Mouse (Mus musculus) thymus, postnatal 14 days (tissue): ENCODE data around the gene Pdlim7.

Experiments
- DNase-seq: peaks from one replicate; pipeline ENCODE4 v3.0.0; 2021

The Pdlim7 gene

DNA sequence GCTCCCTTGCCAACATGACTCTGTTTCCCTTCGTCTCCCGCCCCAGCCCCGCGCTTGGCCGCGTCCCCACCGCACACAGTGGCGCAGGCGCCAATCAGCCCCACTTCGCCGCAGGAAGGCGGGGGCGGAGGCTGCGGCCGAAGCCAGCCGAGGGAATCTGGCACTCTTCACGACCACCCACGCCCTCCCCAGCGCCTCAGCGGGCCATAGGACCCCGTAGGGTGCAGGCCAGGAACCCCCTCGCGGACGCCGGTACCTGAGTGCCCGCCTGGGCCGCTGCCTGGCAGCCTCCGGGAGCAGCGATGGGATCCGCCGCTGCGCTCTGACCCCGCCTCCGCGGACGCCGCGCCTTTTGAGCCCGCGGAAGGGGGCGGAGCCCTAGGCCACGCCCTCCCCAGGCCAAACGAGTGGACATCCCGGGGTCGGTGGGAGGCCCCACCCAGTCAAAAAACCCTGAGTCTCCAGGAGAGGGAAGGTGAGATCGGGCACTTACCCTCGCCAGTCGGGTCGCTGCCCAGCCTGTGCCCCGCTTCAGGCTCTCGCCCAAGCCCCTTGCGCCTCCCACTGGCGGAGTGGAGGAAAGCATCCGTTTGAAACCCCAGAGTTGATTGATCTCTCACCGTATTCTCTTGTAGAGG is at the start of gene Pdlim7:
TSS of gene Pdlim7 (minus strand) at position 566 of the 638 bp plus-strand sequence.
- peak; percentile 89 for DNase-seq

GRCm38 (mm10) chr13:55557499-55557898 is 44.0 kb upstream of the Pdlim7 start:
- no peak for DNase-seq

DNA sequence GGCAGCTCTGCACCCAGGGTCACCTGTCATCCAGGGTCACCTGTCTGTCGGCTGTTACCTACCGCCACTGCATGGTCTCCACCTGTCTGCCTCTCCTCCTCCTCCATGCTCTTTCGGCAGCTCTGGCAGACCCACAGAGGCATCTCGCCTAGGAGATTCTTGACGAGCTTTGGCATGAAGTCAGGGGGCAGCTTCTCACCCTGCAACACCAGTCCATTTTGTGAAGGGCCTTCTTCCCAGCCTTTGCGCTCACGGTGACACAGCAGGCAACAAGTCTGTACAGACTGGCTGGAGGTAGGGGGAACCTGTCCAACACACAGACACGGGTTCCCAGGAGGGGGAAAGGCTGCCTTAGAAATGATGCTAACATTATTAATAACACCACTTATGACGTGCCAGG is 42.4 kb upstream of the Pdlim7 start:
- DNase-seq = no peak

- no peak for DNase-seq
These were observed 35.6 kb upstream of the Pdlim7 start for GRCm38 (mm10) chr13:55549061-55549460.

DNA sequence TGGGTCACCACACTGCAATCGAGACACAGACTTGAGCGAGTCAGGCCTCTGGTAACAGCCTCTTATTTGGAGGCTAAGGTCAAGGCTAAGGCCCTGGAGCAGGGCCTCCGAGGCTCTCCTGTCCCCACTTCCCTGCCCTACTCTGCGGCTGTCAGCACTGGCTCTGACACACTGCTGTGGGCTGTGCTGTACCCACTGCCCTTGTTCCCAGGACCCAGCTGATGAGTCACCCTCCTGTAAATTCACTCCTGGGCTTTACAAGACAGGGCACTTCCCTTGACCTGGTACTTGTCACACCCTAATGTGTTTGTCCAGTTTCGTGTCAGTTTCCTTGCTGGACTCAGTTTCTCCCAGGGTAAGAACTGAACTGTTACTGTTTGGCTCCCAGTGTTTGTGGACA is 35.0 kb upstream of the Pdlim7 start:
- no peak for DNase-seq

- no peak for DNase-seq
These were observed 34.4 kb upstream of the Pdlim7 start for GRCm38 (mm10) chr13:55547916-55548315.

DNA sequence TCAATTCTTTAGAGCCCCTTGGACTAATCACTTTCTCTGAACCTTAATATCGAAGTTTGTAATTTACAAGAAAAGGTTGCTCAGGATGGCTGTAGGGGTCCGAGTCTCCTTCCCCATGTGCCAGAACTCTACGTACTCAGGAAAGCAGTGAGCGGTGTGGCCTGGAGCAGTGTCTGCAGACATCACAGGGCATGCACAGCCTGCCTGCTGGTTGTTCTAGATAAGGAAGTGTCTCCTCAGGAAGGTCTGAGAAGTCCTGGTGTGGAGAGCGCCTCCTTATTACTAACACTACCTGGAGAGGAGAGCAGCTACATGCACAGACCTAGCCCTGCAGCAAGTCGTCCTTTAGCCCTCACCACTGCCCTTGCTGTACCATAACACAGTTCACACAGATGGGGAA is 31.3 kb upstream of the Pdlim7 start:
- no peak for DNase-seq

DNA sequence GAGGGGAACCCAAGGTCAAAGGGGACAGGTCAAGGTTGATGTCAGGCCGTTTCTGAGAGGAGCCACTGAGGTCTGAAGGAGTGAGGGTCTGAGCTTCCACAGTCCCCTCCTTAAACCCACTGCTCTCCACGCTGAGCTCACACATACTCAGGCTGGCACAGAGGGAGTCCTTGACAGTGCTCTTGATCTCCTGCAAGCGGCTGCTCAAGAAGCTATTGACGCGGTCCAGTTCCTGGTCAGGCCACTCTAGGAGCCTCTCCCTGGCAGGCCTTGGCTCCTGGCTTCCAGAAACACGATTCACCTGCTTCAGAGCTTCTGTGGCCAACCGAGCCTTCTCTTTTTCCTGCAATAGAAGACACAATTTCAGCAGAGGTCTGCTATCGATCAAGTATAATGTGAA is 30.0 kb upstream of the Pdlim7 start:
- no peak for DNase-seq

GRCm38 (mm10) chr13:55542891-55543290 is 29.4 kb upstream of the Pdlim7 start:
- DNase-seq = no peak

GRCm38 (mm10) chr13:55540933-55541332 is 27.5 kb upstream of the Pdlim7 start:
- DNase-seq = peak; percentile 42

GRCm38 (mm10) chr13:55536194-55537175 is 23.0 kb upstream of the Pdlim7 start, which contains the start of gene Ddx41:
Gene Ddx41 (minus strand): TSS chr13:55536658.
- DNase-seq = peak; percentile 98

DNA sequence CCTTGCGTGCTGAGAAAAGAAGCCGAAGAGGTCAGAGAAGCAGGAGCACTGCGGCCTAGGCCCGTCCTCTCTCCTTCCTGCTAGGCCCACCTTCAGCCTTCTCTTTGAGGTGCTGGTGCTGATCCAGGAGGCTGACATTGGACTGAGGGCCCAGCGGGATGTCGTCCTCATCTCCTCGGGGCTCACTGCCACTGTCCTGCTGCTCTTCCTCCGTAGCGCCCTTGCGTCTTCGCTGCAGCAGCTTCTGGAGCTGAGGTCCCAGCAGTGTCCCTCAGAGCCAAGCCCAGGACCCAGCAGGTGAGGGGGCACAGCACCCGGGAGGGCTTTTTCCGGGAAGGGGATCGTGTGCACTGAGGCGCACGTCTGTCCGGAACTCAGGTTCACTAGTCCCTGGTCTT is 22.3 kb upstream of the Pdlim7 start:
- no peak for DNase-seq

- DNase-seq = no peak
These were observed 21.7 kb upstream of the Pdlim7 start for GRCm38 (mm10) chr13:55535191-55535590.

DNA sequence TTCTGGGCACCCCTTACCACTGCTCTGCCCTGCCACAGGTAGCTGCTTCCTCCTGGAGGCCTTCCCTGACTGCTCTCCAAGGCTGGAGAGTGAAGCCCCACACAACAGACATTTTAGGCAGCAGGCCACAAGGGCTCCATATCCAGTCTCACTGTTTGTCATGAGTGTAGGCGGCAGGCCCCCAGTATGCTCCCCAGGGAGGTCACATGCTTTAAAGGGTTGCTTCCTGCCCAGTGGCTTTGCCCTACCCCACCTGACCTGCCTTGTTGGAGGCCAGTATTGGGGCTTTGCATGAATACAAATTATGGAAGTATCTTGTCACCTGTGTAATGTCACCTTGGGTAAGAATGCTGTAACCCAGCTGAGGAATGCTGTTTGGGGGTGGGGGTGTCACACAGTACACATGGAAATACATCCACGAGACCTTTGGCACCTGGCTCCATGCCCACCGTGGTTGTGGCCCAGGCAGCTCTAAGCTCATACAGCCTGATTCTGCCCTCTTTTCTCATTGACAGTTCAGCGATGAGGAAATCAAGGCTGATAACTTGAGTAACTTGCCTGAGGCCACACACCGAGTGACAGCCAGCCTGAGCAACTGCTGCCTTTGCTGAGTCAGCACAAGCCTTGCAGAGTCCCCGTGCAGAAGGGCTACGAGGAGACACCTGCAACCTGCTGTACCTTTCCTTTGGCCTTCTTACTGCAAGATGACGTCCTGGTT is 15.9 kb upstream of the Pdlim7 start, which contains the start of gene Dok3:
TSS of gene Dok3 (minus strand) at position 99 of the 718 bp plus-strand sequence.
- DNase-seq = no peak

DNA sequence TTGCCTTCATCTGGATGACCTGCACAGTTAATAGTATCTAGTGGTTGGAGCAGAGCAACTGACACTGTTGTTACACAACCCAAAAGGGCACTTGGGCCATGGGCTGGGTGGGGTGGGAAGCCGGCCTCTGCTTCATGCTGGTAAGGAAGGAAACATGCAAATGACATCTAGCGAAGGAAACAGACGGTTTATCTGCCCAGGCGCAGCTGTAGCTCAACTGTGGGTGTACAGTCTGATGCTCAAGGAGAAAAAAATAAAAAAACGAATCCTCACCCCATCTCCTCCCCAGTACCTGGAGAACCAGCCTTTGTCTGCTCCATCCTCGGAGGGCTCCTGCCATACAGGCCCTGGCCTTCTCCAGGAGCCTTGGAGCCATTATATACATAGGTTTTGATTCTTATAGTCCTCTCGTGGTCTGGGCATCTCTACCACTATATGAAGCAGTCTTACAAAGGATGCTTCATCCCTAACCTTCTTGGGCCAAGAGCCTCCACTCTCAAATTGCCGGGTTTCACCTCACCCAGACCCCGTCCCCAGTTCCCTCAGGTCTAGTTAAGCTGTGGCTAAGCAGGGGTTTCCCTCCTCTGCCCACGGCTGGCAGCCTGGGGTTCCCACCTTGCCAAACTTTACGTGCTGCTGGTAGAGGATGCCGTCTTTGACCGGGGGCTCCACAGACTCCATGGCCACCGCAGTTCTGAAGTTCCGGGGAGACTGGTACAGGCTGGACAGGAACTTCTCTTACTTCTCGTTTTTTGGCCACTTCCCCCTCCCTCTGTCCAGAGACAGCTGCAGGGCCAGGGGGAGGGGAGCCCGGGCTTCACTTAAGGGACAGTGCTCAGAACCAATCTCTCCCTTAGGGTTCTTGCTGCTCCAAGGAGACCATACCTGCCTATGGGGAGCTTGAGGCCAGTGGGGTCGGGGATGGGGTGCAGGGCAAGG is 14.6 kb upstream of the Pdlim7 start:
- DNase-seq = no peak

GRCm38 (mm10) chr13:55527212-55527611 is 13.7 kb upstream of the Pdlim7 start:
- DNase-seq = no peak

DNA sequence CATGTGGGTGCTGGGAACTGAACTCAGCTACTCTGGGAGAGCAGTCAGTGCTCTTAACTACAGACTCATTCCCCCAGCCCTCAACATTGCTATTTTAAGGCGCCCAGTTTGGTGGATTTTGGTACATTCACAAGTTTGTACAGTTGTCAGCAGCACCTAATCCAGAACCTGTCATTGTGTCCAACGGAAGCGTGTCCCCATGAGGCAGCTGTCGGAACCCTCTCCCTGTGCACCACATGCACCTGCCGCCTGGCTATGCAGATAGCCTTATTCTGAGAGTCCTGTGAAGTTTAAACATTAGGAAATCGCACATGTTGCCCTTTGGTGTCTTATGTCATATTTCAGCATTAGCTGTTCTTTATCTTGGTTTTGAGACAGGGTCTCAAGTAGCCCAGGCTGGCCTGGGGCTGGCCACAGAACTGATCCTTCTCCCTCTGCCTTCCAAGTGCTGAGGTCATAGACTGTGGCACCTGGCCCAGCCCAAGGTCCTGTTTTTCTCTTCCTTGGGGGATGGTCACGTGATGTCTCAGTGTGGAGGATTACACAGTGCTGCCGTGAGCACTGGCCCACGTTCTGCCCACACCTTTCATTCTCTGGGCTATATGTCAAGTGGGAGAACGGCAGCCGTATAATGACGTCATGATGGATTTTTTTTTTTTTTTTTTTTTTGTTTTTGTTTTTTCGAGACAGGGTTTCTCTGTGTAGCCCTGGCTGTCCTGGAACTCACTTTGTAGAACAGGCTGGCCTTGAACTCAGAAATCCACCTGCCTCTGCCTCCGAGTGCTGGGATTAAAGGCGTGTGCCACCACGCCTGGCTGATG is 12.5 kb upstream of the Pdlim7 start:
- no peak for DNase-seq

DNA sequence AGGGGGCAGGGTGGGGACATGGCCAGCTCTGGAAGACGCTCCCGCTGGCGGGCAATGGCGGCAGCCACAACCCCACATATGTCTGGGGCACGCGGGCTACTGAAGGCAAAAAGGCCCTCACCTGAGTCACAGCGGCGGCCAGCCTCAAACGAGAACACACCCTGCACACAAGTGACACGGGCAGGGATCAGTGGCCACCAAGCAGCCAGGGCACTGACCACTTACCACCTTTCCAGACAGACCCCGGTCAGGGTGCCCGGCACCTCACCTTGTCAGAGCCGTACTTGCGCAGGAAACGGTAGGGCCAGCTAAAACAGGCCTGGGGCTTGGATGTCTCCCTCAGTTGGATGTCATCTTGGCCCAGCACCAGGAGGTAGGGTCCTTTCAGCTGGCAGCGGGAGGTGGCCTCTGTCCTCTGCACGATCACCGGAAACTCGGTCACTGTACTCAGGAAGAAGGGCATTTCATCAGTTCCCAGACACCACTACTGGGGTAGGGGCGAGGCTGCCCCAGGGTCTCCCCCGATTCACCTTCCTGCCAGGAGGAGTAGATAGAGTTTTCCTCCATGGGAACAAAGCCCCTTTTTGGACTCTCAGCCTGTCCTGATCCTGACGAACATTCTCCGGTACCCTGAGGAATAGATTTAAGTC is 10.6 kb upstream of the Pdlim7 start:
- no peak for DNase-seq

- no peak for DNase-seq
These were observed 9.8 kb upstream of the Pdlim7 start for GRCm38 (mm10) chr13:55523278-55523677.

- DNase-seq = no peak
These were observed 9.3 kb upstream of the Pdlim7 start for GRCm38 (mm10) chr13:55522730-55523129.

DNA sequence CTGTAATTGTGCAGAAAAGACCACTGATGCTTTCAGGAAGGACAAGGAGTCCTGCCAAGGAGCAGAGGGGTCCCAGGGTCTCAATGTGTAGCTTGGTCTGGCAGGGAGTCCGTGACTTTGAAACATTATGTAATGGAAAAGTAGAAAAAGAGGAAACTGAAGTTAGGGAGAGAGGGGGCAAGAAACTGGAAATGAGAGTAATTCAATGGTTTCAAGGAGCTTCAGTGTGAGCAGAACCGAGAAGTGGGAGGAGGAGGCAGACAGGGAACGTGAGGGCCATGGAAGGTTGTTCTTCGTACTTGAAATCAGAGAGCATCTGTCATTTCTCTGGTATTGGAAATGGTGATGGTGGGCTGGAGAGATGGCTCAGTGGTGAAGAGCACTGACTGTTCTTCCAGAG is 6.1 kb upstream of the Pdlim7 start:
- no peak for DNase-seq
